7 mouse cellular contexts compared by ENCODE assay signal in genomic region chr13:6689962-6690361, GRCm38 (mm10). TPM values are rescaled to one million over a fixed set of nuclear protein-coding genes. Genes with fewer than 3 reads are reported as not detected.
DNase-seq lines count a peak whose midpoint lies in the region; ATAC-seq and TF ChIP-seq lines count a peak whose summit lies in the region.

No protein-coding gene starts in this region.

- no peaks in the 10 kb centered on the region for H3K79me2 ChIP-seq in MEL (ENCODE audit: control insufficient read depth, insufficient read depth, low read length, poor library complexity)

- H3K27me3 ChIP-seq in MEL (ENCODE audit: control insufficient read depth in 1 of 2, insufficient read depth in 2 of 2, low read length in 2 of 2) = no peaks in the 10 kb centered on the region
- no peaks in the 10 kb centered on the region for H3K27me3 ChIP-seq in heart, embryonic 11.5 days (ENCODE audit: control insufficient read depth, insufficient read depth, low read length)
- no peaks in the 10 kb centered on the region for H3K27me3 ChIP-seq in kidney, embryonic 15.5 days
- no peaks in the 10 kb centered on the region for H3K27me3 ChIP-seq in spleen, adult 2 months (ENCODE audit: control insufficient read depth, insufficient read depth, low read length)

- no peak overlapping the region for H3K4me3 ChIP-seq in MEL (ENCODE audit: control insufficient read depth in 1 of 2, insufficient read depth in 1 of 2, low read depth in 2 of 2, low read length in 2 of 2)
- no peak overlapping the region for H3K4me3 ChIP-seq in heart, embryonic 11.5 days (ENCODE audit: low read depth, low read length)
- H3K4me3 ChIP-seq in kidney, embryonic 15.5 days (replicated peaks) = no peak overlapping the region
- no peak overlapping the region for H3K4me3 ChIP-seq in spleen, adult 2 months (ENCODE audit: extremely low read depth, insufficient read depth, insufficient read length)

- DNase-seq in MEL (ENCODE audit: low read depth, low spot score) = peak; percentile 57
- peak; percentile 48 for DNase-seq in cerebellum, adult 9-10 months
- peak; percentile 67 for DNase-seq in lung, postnatal 14 days
- DNase-seq in spleen, adult 2 months (ENCODE audit: low read depth in 1 of 2, low spot score in 2 of 2) = peak; percentile 23 to 70

- no peaks in the 10 kb centered on the region for H3K4me1 ChIP-seq in MEL (ENCODE audit: control insufficient read depth in 1 of 2, insufficient read depth in 2 of 2, low read length in 2 of 2)
- H3K4me1 ChIP-seq in heart, embryonic 11.5 days (ENCODE audit: control insufficient read depth, insufficient read depth, low read length) = no peaks in the 10 kb centered on the region
- H3K4me1 ChIP-seq in kidney, embryonic 15.5 days = no peaks in the 10 kb centered on the region
- no peaks in the 10 kb centered on the region for H3K4me1 ChIP-seq in spleen, adult 2 months (ENCODE audit: control insufficient read depth, insufficient read depth, insufficient read length)

- no peaks in the 10 kb centered on the region for H3K36me3 ChIP-seq in MEL (ENCODE audit: control insufficient read depth in 1 of 2, insufficient read depth in 2 of 2, low read length in 2 of 2)
- no peaks in the 10 kb centered on the region for H3K36me3 ChIP-seq in heart, embryonic 11.5 days (ENCODE audit: control insufficient read depth, insufficient read depth, low read length)
- H3K36me3 ChIP-seq in kidney, embryonic 15.5 days = no peaks in the 10 kb centered on the region
- no peaks in the 10 kb centered on the region for H3K36me3 ChIP-seq in spleen, adult 2 months (ENCODE audit: control insufficient read depth, insufficient read depth, low read length)

- peak; percentile 64 to 83 (median 67) for TF ChIP-seq CTCF in MEL (IDR thresholded peaks at IDR 0.05 in 2 of 3, conservative IDR thresholded peaks at IDR 0.05 in 1 of 3; ENCODE audit: control insufficient read depth in 1 of 3, insufficient read depth in 1 of 3, low read depth in 2 of 3, low read length in 3 of 3, poor library complexity in 1 of 3, severe bottlenecking in 1 of 3)
- peak; percentile 82; the same call in 1 of the 2 replicates for TF ChIP-seq CTCF in spleen, adult 2 months (IDR thresholded peaks at IDR 0.05; ENCODE audit: extremely low read depth, insufficient read depth, insufficient read length, insufficient replicate concordance)

- peak; percentile 35 for TF ChIP-seq RAD21 in MEL (IDR thresholded peaks at IDR 0.05; ENCODE audit: low read depth, low read length)

- no peak overlapping the region for H3K9ac ChIP-seq in MEL (ENCODE audit: control insufficient read depth, low read depth, low read length, poor library complexity, severe bottlenecking)
- no peak overlapping the region for H3K9ac ChIP-seq in heart, embryonic 11.5 days (ENCODE audit: low read depth, low read length)
- H3K9ac ChIP-seq in kidney, embryonic 15.5 days = no peak overlapping the region

- TF ChIP-seq POLR2A in MEL (IDR thresholded peaks at IDR 0.05; ENCODE audit: control insufficient read depth in 1 of 2, insufficient read depth in 1 of 2, low read depth in 1 of 2, low read length in 2 of 2, poor library complexity in 1 of 2) = no peak
- no peak for TF ChIP-seq POLR2A in spleen, adult 2 months (IDR thresholded peaks at IDR 0.05; ENCODE audit: low read depth, low read length)

- WGBS in heart, embryonic 11.5 days (ENCODE audit: insufficient replicate concordance) = 60% methylated on average over 4 of the region's 4 CpGs
- 68% methylated on average over 4 of the region's 4 CpGs for WGBS in kidney, embryonic 15.5 days
- WGBS in spleen, adult 2 months = 59% methylated on average over 4 of the region's 4 CpGs

- peak; percentile 74 for ATAC-seq in CD4-positive, CD25-positive, alpha-beta regulatory T cell, adult 4 months
- ATAC-seq in heart, embryonic 11.5 days (replicated peaks; ENCODE audit: insufficient number of reproducible peaks, low FRiP score, low TSS enrichment) = 0 out of 2 replicates have a peak, but pooled peaks have one; percentile 14
- peak; percentile 68 for ATAC-seq in kidney, embryonic 15.5 days (replicated peaks; ENCODE audit: low FRiP score)

- TF ChIP-seq EP300 in MEL (IDR thresholded peaks at IDR 0.05; ENCODE audit: low read depth in 1 of 2, low read length in 2 of 2) = no peak

- H3K27ac ChIP-seq in MEL (ENCODE audit: control insufficient read depth, low read depth, low read length) = no peak overlapping the region
- no peak overlapping the region for H3K27ac ChIP-seq in heart, embryonic 11.5 days (ENCODE audit: low read depth, low read length)
- no peak overlapping the region for H3K27ac ChIP-seq in kidney, embryonic 15.5 days
- no peak overlapping the region for H3K27ac ChIP-seq in spleen, adult 2 months (ENCODE audit: insufficient read depth, low read length)

- no peak overlapping the region for H3K4me2 ChIP-seq in heart, embryonic 11.5 days
- no peak overlapping the region for H3K4me2 ChIP-seq in kidney, embryonic 15.5 days

- H3K9me3 ChIP-seq in MEL (replicated peaks; ENCODE audit: insufficient read depth, low read length) = no peaks in the 10 kb centered on the region
- H3K9me3 ChIP-seq in heart, embryonic 11.5 days (replicated peaks; ENCODE audit: control insufficient read depth, low read length) = no peaks in the 10 kb centered on the region
- no peaks in the 10 kb centered on the region for H3K9me3 ChIP-seq in kidney, embryonic 15.5 days (replicated peaks)

TF ChIP-seq in MEL, 35 proteins besides CTCF, POLR2A, EP300 and RAD21:
- TF ChIP-seq GATA1 (IDR thresholded peaks at IDR 0.05; ENCODE audit: low read depth, low read length) (no peak), MAX (IDR thresholded peaks at IDR 0.05; ENCODE audit: low read length) (peak; percentile 90), USF2 (IDR thresholded peaks at IDR 0.05; ENCODE audit: borderline replicate concordance in 1 of 2, insufficient read depth in 1 of 2, low read depth in 1 of 2, low read length in 2 of 2) (no peak), MYC (IDR thresholded peaks at IDR 0.05; ENCODE audit: low read depth, low read length) (peak; percentile 91), SMC3 (IDR thresholded peaks at IDR 0.05; ENCODE audit: low read depth, low read length) (peak; percentile 67), MXI1 (IDR thresholded peaks at IDR 0.05; ENCODE audit: low read depth, low read length) (0 out of 2 replicates have a peak, but pooled peaks have one; percentile 25), UBTF (IDR thresholded peaks at IDR 0.05; ENCODE audit: borderline replicate concordance, insufficient read depth, low read depth, low read length) (no peak), USF1 (IDR thresholded peaks at IDR 0.05; ENCODE audit: low read depth, low read length) (peak; percentile 47; the same call in 1 of the 2 replicates), BHLHE40 (IDR thresholded peaks at IDR 0.05; ENCODE audit: borderline replicate concordance, low read depth, low read length) (peak; percentile 88), ZC3H11A (IDR thresholded peaks at IDR 0.05; ENCODE audit: low read depth, low read length) (0 out of 2 replicates have a peak, but pooled peaks have one; percentile 9)

RNA-seq across cellular contexts. Expression of gene Pfkp, which starts 41.4 kb away (rescaled TPM):
- 100 to 1,000 TPM; 124 to 178 TPM for polyA plus RNA-seq in CD4-positive, CD25-positive, alpha-beta regulatory T cell, adult 4 months (2017; shearing (Covaris generic))
- 53.3 and 103 TPM in 2 replicates for total RNA-seq in MEL (2012; rRNA removed)
- 100 to 1,000 TPM in 1 of 2 experiments, not detected in 1; 175 TPM for polyA plus RNA-seq in MEL (2012; ENCODE audit: insufficient read depth in 1 of 2, insufficient read length in 2 of 2, low read depth in 1 of 2, low replicate concordance in 2 of 2, missing spikeins in 1 of 2)
- 143 and 184 TPM in 2 replicates for polyA plus RNA-seq in heart, embryonic 11.5 days (2014; fragmentation: Nextera tagmentation; extraction: Ambion mirVana)
- polyA plus RNA-seq in kidney, embryonic 15.5 days (2015; fragmentation: Nextera tagmentation; extraction: Ambion mirVana) = 25.6 and 28.3 TPM in 2 replicates
- polyA plus RNA-seq in spleen, adult 2 months (2012; rRNA removed) = 39.7 and 45.1 TPM in 2 replicates

Comparison
In these comparisons a context has a peak if more than half of its experiments do, and no peak if none do; other contexts are left out.
1. ATAC-seq: peak in every context shown above with its lines; median percentile 74 in CD4-positive, CD25-positive, alpha-beta regulatory T cell, adult 4 months; 68 in kidney, embryonic 15.5 days; 14 in heart, embryonic 11.5 days.